Mouse (Mus musculus): Measurements from ENCODE around the gene Pqlc2. TPM values are rescaled to one million over a fixed set of nuclear protein-coding genes. Genes with fewer than 3 reads are reported as not detected.

The Pqlc2 gene
- 1 to 10 TPM; 6.4 to 7.4 TPM for total RNA-seq (2021)

DNA sequence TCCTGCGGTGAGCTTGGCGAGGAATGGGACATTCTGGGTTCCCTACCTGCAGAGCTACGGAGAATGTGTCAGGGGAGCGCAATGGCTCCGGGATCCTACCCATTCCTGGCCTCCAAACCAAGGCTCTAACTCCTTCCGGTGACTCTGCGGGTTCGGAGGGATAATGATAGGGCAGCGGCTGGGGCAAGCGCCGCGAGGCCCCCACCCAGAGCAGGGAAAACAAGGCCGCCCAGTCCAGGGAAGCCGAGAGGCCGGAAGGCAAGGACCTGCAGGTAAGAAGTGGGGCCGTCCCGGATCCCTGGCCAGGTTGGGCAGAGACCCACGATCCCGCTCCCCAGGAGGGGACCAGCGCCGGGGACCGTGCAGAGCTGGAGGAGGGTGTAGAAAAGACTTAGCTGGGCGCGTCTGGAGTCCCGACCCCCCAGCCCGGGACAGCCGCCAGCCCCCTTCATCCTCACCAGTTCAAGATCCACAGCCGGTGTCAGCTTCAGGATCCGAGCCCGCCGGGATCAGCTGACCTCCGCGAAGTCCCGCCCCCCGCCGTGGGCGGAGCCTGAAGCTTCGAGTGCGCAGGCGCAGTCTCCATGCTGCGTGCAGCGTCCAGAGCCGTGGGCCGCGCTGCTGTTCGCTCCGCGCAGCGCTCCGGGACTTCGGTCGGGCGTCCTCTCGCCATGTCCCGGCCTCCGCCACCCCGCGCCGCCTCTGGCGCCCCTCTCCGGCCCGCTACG, at the start of gene Pqlc2, which contains the start of gene Akr7a5:
Gene Pqlc2 (minus strand): TSS at position 538 of the 728 bp plus-strand sequence.
Gene Akr7a5 (plus strand): TSS at position 574 of the 728 bp plus-strand sequence.
- peak; percentile 100 for DNase-seq
- intact Hi-C loops (cut with DNase I), result no loop called here

DNA sequence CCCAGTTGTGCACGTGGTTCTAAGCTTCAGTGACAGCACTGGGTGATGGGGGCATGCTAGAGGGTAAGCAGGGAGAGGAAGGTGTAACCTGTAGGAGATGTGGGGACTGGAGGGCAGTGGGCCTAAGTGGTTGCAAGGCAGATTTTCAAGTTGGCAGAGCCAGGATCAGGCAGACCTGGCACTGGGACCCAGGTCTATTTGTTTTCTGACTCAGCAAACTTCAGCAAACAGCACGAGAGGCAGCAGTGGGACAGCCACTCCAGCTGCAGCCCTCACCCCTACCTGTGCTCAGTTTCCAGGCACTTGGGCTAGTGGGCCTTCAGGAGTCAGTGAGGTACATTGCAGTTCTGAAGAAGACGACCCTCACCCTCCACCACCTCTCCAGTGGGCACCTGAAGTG, 46.7 kb upstream of the Pqlc2 start:
- no peak for DNase-seq
- intact Hi-C loops (cut with DNase I), result no loop called here

DNA sequence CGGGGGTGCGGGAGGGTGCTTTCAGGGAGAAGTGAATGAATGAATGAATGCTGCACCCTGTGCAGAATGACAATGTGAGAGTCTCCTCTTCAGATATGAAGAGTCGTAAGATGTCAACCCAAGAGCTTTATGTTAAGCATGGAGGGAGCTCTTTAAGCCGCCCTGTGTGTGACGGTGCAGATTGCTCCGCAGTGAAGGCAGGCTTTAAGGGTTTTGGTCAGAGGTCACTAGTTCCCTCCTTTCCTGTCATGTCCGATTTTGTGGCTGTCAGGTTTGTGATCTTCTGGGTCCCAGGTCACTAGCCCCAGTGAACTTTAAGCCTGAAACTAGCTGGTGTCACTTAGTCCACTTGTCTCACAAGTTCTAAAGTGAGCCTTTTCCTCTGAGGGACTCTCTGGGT, 42.3 kb upstream of the Pqlc2 start:
- intact Hi-C loops (cut with DNase I), result loop anchor here (1.0 kb wide), 1 partner anchor 27 kb away; no protein-coding TSS in a partner anchor
- DNase-seq, result no peak

DNA sequence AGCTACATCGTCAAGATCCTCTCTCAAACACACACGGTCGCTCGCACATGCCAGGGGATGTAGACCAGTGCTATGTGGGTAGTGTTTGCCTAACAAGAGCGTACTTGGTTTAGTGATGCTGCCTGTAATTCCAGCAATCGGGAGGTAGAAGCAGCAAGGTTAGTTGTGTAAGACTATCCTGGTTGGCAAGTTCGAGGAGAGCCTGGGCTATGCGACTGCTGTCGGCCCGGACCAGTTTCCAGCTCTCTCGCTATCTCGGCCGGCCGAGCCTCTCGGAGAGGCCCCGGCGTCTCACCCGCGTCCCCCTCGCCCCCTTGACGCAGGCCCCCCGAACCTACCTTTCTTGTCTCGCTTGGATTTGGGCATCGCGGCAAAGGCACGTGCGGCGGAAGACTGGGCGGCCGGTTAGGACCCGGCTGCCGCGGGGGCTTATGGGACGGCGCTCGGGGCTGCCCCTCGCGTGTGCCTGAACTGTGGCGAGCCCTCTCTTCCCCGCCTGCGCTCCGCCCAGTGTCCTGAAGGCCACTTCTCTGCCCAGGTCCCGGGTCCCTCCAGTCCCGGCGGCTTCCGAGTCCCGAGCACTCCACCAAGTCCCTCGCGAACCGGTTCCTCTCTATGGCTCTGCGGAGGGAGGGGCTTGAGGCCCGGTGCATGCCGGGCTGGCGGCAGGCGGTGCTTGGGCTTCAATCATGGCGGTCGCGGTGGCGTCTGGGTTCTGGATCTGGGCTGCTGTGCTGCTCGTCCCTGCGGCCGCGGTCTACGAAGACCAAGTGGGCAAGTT, 41.6 kb upstream of the Pqlc2 start, which contains the start of the genes Mrto4, Emc1 and Ubr4:
Gene Mrto4 (minus strand): TSS at position 646 of the 781 bp plus-strand sequence.
Gene Emc1 (plus strand): TSS at position 657 of the 781 bp plus-strand sequence.
Gene Ubr4 (plus strand): TSS at position 679 of the 781 bp plus-strand sequence.
- intact Hi-C loops (cut with DNase I), result loop anchor here (1.0 kb wide), 1 partner anchor 28 kb away; no protein-coding TSS in a partner anchor
- DNase-seq, result peak; percentile 82 to 89

DNA sequence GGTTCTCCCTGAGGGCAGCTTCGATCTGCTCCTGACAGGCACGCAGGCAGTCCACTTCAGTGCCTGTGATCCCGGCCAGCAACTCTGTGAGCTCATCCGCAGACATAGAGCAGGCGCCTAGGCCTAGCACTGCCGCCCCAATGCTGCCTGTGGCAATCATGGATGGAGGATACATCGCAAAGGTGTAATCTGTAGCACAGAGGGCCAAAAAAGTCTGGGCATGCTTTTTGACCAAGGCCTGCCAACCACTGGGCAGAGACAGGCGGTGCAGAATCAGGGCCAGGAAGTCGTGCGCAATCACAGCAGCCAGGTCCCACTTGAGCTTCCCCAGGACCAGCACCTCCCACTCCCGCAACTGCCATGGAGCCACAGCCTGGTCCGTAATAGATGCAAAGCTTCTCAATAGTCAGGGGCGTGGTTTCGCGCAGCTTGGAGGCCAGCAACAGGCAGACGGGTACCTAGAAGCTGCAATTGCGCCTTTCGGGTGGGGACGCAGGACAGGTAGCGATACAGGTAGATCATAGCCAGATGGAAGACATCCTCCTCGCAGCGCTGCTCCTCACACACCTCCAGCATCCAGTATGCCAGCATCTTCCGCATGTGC, 35.0 kb upstream of the Pqlc2 start:
- intact Hi-C loops (cut with DNase I), result no loop called here

GRCm38 (mm10) chr4:139343718-139344117, 33.2 kb upstream of the Pqlc2 start:
- DNase-seq, result no peak
- intact Hi-C loops (cut with DNase I), result no loop called here

More for the DNA sequence above, 35.0 kb upstream of the Pqlc2 start:
- DNase-seq, result no peak

GRCm38 (mm10) chr4:139341556-139342233, 31.2 kb upstream of the Pqlc2 start:
- no peak for DNase-seq
- intact Hi-C loops (cut with DNase I), result no loop called here

GRCm38 (mm10) chr4:139340835-139341234, 30.3 kb upstream of the Pqlc2 start:
- intact Hi-C loops (cut with DNase I), result no loop called here
- DNase-seq, result no peak

GRCm38 (mm10) chr4:139338145-139338544, 27.6 kb upstream of the Pqlc2 start:
- no peak for DNase-seq
- intact Hi-C loops (cut with DNase I), result loop anchor here (10.0 kb wide), 1 partner anchor 413 kb away; no protein-coding TSS in a partner anchor

- DNase-seq, result peak; percentile 80 to 85
These were observed 26.4 kb upstream of the Pqlc2 start for GRCm38 (mm10) chr4:139336822-139337483.

GRCm38 (mm10) chr4:139335507-139335906, 25.0 kb upstream of the Pqlc2 start:
- DNase-seq, result no peak
- intact Hi-C loops (cut with DNase I), result loop anchor here (10.0 kb wide), 1 partner anchor 411 kb away; no protein-coding TSS in a partner anchor

More at GRCm38 (mm10) chr4:139336822-139337483, 26.4 kb upstream of the Pqlc2 start:
- intact Hi-C loops (cut with DNase I), result loop anchor here (1.0 to 10.0 kb wide), 2 partner anchors 252 to 412 kb away; no protein-coding TSS in a partner anchor

DNA sequence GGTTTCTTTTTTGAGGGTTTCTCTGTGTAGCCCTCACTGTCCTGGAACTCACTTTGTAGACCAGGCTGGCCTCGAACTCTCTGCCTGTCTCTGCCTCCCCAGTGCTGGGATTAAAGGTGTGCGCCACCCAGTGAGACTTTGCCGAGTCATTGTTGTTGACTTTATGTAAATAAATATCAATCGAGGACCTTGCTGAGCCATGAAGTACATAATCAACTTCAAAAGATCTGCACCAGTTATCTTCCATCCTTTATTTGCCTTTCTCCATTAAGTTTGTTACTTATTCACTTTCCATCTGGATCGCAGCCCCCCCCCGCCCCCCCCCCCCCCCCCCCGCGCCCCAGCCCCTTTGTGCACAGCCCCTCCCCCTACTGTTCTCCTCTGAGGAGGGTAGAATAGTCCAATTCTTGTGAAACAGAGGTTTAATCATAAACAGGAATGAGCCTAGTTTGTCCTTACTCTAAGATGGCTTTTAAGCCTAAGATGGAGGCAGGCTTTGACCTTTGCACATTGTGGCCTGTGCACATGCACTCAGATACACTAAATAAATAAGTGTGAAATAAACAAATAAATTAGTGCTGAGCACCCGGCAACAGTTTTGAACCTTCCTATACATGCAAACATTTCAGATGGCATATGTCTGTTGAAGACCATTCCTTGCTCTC, 24.3 kb upstream of the Pqlc2 start:
- intact Hi-C loops (cut with DNase I), result loop anchor here (10.0 kb wide), 1 partner anchor 410 kb away; no protein-coding TSS in a partner anchor
- DNase-seq, result no peak

DNA sequence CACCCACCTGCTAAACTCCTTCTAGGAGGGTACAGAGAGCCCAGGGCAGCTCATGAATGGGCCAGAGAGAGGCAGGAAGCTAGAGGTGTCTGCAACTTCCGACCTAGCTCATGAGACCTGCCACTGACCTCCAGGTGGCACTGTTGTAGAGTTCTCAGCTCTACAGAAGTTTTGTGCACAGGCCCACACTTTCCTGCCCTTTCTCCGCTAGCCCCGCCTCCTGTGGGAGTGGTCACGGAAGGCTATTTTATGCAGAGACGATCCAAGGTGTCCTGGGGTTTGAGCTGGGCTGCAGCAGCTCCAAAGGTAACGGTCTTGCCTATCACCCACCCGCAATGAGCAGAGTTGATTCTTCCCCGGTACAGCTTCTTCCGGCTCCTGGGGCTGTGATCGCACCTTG, 20.1 kb upstream of the Pqlc2 start:
- intact Hi-C loops (cut with DNase I), result loop anchor here (10.0 kb wide), 1 partner anchor 406 kb away; no protein-coding TSS in a partner anchor
- DNase-seq, result peak; percentile 54 to 65

DNA sequence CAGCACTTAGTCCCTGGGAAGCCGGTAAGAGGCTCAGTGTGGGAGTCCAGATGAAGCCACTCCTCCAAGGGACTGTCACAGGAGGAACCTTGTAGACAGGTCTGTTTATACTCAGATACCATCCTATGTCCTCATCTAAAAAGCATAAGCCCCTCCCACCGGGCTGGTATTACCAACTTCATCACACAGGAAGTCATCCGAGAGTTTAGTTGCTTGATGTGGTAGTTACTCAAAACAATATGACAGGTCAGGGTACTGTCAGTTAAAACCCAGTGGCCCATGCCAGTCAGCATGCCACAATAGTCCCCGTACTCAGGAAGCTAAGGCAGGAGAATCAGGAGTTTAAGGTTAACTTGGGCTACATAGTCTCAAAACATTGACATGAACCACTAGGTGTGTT, 9.2 kb upstream of the Pqlc2 start:
- DNase-seq, result no peak
- intact Hi-C loops (cut with DNase I), result no loop called here

DNA sequence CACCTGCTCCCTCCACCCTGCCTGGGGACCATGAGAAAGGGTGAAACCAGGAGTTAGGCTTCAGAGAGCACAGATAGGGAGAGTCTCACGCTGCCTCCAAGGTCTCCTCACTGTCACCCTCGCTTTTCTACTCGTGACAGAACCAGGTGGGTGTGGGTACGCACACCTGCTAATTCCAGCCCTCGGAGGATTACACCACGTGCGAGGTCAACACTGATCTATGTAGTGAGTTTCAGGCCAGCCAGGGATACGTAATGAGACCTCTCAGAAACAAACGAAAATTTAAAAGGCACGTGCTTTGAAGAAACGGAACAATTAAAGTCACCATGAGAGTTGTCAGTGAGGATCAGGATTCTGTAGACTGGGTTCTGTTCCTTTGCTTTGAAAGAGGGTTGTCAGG, 7.9 kb upstream of the Pqlc2 start:
- intact Hi-C loops (cut with DNase I), result no loop called here
- no peak for DNase-seq

DNA sequence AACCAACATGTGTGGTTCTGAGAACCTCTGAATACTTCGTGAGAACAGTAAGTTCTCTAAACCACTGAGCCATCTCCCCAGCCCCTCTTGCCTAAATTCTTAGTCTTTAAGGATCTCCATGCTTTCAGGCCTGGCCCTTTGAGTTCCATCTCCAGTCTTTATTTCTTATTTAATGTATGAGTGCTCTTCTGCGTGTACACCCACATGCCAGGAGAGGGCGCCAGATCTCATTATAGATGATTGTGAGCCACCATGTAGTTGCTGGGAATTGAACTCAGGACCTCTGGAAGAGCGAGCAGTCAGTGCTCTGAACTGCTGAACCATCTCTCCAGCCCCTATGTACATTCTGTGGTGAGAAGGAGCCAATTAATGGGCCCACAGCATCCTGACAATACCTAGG, 2.1 kb upstream of the Pqlc2 start:
- peak in 1 of 2 experiments; percentile 48 for DNase-seq

GRCm38 (mm10) chr4:139311707-139312106, 1.2 kb upstream of the Pqlc2 start:
- intact Hi-C loops (cut with DNase I), result no loop called here
- DNase-seq, result no peak

More for the DNA sequence above, 2.1 kb upstream of the Pqlc2 start:
- intact Hi-C loops (cut with DNase I), result no loop called here

- intact Hi-C loops (cut with DNase I), result no loop called here
- DNase-seq, result no peak
These were observed 592 bp upstream of the Pqlc2 start for GRCm38 (mm10) chr4:139310899-139311701.

All from heart, postnatal 36 days (tissue).